Mouse (Mus musculus): Measurements from ENCODE around the gene Ppp5c. TPM values are rescaled to one million over a fixed set of nuclear protein-coding genes. Genes with fewer than 3 reads are reported as not detected.

The Ppp5c gene
- polyA plus RNA-seq, 1 experiment = 72.7 TPM

DNA sequence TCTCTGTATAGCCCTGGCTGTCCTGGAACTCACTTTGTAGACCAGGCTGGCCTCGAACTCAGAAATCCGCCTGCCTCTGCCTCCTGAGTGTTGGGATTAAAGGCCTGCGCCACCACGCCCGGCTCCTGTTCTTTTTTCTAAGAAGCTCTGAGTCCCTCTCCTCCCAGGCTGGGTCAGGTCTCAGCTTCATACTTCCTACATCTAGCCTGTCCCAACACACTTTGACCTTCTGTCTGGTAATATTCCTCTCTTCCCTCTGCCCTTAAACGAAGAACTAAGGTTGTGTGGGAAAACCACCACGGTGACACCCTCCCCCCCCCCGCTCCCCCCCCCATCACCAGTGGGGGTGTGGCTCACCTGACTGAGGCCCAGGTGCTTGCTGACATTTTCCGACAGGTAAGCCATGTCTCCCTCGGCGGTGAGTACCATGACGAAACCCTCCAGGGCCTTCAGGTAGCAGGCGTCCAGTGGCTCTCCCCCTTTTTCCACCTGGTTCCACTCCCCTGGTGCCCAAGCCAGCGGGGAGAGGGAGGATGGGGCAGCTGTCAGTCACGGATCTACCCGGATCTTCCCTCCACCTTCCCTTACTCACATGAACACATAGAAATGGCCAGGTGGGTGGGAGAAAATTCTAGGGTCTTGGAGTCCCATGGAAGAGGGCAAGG lies 26.7 kb upstream of the Ppp5c start:
- no peak for TF ChIP-seq POLR2A (IDR thresholded peaks at IDR 0.05; ENCODE audit: low read depth, low read length)
- no peak for TF ChIP-seq CTCF (IDR thresholded peaks at IDR 0.05; ENCODE audit: borderline replicate concordance, insufficient read depth, low read length)
- Histone ChIP-seq H3K4me3 (ENCODE audit: insufficient read depth, low read length) (no peak overlapping the region), H3K27ac (ENCODE audit: insufficient read depth, low read length) (no peak overlapping the region), H3K4me1 (ENCODE audit: control insufficient read depth, insufficient read depth, low read length) (0 out of 2 replicates have a peak, but pooled peaks cover 3% of the 10 kb centered on the region)

DNA sequence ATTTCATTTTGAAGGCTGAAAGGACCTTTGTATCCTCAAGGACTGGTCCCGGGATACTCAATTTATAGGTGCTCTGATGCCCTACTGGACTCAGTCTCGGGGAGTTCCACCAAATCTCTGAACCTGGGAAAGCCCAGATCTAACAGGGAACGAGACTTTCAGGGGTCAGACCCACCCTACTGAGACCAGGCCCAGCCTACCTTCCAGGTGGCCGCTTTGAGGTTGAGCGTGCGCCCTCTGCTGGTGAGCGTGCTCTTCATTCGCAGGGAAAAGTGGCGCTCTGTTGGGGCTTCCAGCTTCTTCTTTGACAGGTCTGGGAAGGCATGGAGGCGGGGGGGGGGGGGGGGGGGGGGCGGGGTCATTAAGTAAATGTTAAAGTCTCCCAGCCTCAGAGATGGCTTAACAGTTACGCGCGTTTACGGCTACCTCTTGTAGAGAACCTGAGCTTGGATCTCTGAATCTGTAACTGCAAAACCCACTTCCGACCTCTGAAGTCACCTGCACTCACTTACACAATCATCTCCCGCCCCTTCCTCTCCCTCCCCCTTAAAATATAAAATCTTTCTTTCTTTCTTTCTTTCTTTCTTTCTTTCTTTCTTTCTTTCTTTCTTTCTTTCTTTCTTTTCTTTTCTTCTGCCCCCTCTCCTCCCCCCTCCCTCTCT lies 23.3 kb upstream of the Ppp5c start:
- H3K4me3 ChIP-seq (ENCODE audit: insufficient read depth, low read length) = no peak overlapping the region
- no peak overlapping the region for H3K27ac ChIP-seq (ENCODE audit: insufficient read depth, low read length)
- no peaks in the 10 kb centered on the region for H3K4me1 ChIP-seq (ENCODE audit: control insufficient read depth, insufficient read depth, low read length)
- TF ChIP-seq POLR2A (IDR thresholded peaks at IDR 0.05; ENCODE audit: low read depth, low read length) = no peak
- TF ChIP-seq CTCF (IDR thresholded peaks at IDR 0.05; ENCODE audit: borderline replicate concordance, insufficient read depth, low read length) = peak; percentile 94

DNA sequence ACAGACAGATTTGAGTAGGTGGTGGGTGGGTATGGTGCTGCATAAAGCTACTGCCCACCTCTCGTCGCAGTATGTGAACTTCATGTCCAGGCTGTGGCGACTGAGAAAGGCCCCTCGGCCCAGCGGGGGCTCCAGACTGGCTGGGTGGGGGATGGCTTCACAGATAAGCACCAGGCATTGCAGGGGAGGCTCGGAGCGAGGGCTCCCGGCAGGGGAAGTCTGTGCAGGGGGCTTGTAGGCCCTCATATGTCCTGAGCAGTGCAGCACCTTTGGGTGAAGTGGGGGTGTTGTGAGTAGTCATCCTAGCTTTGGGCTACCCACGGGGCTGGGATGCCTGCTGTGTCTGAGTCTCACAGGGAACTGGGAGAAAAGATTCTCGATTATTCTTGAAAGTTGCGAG lies 22.8 kb upstream of the Ppp5c start:
- no peak for TF ChIP-seq CTCF (IDR thresholded peaks at IDR 0.05; ENCODE audit: borderline replicate concordance, insufficient read depth, low read length)
- no peak for TF ChIP-seq POLR2A (IDR thresholded peaks at IDR 0.05; ENCODE audit: low read depth, low read length)
- H3K27ac ChIP-seq (ENCODE audit: insufficient read depth, low read length) = no peak overlapping the region
- H3K4me3 ChIP-seq (ENCODE audit: insufficient read depth, low read length) = no peak overlapping the region
- no peaks in the 10 kb centered on the region for H3K4me1 ChIP-seq (ENCODE audit: control insufficient read depth, insufficient read depth, low read length)

DNA sequence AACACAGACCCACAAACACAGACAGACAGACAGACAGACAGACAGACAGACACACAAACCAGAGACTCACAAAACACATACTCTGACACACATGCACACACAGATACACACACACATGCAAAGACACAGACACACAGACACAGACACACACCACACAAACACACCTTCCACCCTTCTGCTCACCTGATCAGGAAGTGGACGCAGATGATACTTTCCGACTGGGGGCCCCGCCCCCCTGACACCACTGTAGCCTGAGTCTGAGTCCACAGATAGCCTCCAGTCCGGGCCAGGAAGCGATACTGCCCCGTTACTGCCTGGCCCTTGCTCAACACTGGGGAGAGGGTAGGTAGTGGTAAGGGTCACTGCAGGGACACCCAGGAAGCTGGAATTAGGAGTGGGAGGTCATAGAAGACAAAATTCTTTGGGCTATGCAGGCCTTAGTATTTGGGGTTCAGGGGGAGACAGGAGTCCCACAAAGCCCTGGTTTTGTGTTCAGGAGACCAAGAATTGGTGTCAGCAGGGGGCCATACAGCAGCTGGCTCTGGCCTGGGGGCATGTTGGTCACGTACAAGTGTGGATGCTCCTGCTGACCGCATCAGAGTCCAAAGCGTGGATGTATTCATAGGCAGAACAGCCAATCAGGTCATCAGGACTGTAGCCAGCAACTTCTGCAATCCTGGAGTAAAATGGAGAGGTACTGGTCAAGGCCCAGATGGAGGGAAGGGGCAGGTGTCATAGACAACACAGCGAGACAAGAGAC lies 20.9 kb upstream of the Ppp5c start:
- Histone ChIP-seq H3K4me3 (ENCODE audit: insufficient read depth, low read length) (no peak overlapping the region), H3K27ac (ENCODE audit: insufficient read depth, low read length) (no peak overlapping the region), H3K4me1 (ENCODE audit: control insufficient read depth, insufficient read depth, low read length) (no peaks in the 10 kb centered on the region)
- TF ChIP-seq CTCF (IDR thresholded peaks at IDR 0.05; ENCODE audit: borderline replicate concordance, insufficient read depth, low read length) (no peak), POLR2A (IDR thresholded peaks at IDR 0.05; ENCODE audit: low read depth, low read length) (no peak)

DNA sequence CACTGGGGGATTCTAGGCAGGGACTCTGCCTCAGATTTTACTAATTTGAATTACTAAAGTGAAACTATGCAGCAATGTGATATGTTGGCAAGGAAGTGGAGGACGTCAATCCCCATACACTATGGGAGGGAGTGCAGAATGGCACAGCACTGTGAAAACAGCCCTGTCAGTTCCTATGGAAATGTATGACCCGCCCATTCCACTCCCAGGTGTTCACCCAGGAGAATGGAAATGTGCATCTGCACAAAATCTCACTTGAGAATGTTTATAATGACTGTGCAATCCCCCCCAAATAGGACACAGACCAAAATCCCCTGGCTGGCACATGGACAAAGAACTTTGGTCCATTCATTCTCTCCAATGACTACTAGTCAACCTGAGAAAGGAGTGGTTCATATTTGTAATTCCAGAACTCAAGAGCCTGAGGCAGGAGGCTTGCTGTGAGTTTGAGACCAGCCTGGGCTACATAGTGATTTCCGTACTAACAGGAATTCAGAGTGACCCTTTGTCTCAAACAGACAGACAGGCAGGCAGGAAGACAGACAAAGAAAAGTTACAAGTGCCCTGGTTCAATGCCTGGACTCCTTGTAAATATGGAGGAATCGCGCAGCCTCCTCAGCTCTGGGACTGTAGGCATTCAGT lies 19.4 kb upstream of the Ppp5c start:
- TF ChIP-seq POLR2A (IDR thresholded peaks at IDR 0.05; ENCODE audit: low read depth, low read length) (no peak), CTCF (IDR thresholded peaks at IDR 0.05; ENCODE audit: borderline replicate concordance, insufficient read depth, low read length) (no peak)
- Histone ChIP-seq H3K27ac (ENCODE audit: insufficient read depth, low read length) (no peak overlapping the region), H3K4me3 (ENCODE audit: insufficient read depth, low read length) (no peak overlapping the region), H3K4me1 (ENCODE audit: control insufficient read depth, insufficient read depth, low read length) (no peaks in the 10 kb centered on the region)

DNA sequence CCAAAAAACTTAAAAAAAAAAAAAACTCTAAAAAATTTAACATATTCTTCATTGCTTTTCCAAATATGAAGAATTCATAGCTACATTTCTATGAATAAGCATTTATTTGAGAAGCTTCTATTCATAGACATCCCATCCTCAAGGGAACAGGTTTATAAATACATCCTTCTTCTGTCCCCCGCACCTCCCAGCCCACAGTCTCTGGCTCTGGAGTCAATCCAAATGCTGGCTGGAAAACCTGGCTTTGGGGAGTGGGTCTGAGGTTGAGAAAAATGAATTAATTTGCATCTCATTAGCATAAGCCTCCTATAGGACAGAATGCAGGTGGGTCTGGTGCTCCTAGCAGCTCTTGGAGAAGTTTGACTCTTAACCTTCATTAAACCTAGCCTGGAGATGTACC lies 18.0 kb upstream of the Ppp5c start:
- H3K27ac ChIP-seq (ENCODE audit: insufficient read depth, low read length) = no peak overlapping the region
- TF ChIP-seq POLR2A (IDR thresholded peaks at IDR 0.05; ENCODE audit: low read depth, low read length) (no peak), CTCF (IDR thresholded peaks at IDR 0.05; ENCODE audit: borderline replicate concordance, insufficient read depth, low read length) (no peak)
- H3K4me1 ChIP-seq (ENCODE audit: control insufficient read depth, insufficient read depth, low read length) = no peaks in the 10 kb centered on the region
- no peak overlapping the region for H3K4me3 ChIP-seq (ENCODE audit: insufficient read depth, low read length)

DNA sequence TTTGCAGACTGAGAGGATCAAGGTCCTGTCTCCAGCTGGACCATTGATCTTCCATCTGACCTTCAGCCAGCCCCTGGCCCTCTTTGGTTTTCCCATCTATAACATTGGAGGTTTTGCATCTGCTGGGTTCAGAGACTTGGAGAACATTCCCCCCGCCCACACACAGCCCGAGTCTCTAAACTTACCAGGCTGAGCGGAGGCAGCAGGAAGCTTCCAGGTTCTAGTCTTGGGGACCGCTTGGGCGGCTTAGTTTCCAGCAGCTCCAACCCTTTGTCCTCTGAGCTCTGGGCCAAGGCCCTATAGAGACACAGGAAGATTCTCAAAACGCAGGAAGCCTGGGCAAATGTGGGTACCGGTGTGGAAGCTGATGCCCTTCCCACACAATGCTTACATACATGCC lies 11.6 kb upstream of the Ppp5c start:
- no peaks in the 10 kb centered on the region; the same call in 1 of the 2 replicates for H3K4me1 ChIP-seq (ENCODE audit: control insufficient read depth, insufficient read depth, low read length)
- TF ChIP-seq POLR2A (IDR thresholded peaks at IDR 0.05; ENCODE audit: low read depth, low read length) (no peak), CTCF (IDR thresholded peaks at IDR 0.05; ENCODE audit: borderline replicate concordance, insufficient read depth, low read length) (no peak)
- H3K27ac ChIP-seq (ENCODE audit: insufficient read depth, low read length) = no peak overlapping the region
- H3K4me3 ChIP-seq (ENCODE audit: insufficient read depth, low read length) = no peak overlapping the region

DNA sequence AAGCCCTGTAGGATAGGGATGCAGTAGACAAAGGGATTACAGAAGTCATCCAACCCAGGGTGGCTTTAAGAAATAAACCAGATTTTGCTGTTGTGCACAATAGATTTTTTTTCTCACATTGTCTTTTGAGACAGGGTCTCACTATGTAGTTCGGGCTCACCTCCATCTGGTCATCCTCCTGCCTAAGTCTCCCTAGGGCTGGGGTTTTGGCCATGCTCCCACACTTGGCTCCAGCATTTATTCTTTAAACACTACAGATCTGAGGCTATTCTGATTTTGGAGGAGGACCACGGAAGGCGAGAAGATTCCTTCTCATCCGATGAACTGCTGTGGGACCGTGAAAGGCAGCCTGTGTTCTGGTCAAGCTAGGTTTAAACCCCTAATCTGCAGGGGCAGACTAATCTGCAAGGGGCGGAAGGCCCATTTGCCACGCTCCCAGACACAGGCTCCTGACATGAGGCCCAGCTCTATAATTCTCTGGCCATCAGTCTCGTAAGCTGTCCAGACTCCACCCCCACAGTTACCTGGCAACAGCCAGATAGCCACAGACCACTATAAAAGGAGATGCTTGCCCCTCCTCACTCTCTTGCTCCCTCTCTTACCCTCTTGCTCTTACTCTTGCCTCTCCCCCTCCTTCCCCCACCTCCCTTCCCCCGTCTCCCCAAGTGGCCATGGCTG lies 10.4 kb upstream of the Ppp5c start:
- H3K27ac ChIP-seq (ENCODE audit: insufficient read depth, low read length) = no peak overlapping the region
- H3K4me1 ChIP-seq (ENCODE audit: control insufficient read depth, insufficient read depth, low read length) = no peaks in the 10 kb centered on the region; the same call in 1 of the 2 replicates
- no peak for TF ChIP-seq POLR2A (IDR thresholded peaks at IDR 0.05; ENCODE audit: low read depth, low read length)
- no peak for TF ChIP-seq CTCF (IDR thresholded peaks at IDR 0.05; ENCODE audit: borderline replicate concordance, insufficient read depth, low read length)
- H3K4me3 ChIP-seq (ENCODE audit: insufficient read depth, low read length) = no peak overlapping the region

DNA sequence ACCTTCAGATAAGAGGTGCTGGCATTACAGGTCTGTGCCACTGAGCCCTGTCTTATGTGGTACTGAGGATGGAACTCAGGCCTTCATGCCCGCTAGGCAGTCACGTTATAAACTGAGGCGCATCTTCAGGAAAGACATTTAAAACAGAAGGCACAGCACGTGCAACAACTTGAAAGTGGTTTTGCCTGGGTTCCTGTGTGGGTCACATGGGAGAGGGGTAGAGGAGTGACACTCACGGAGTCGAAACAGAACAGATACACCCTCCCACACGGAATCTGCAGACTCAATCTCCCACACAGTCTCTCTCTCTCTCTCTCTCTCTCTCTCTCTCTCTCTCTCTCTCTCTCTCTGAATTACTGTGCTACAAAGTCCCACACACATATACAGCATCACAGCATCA lies 2.5 kb upstream of the Ppp5c start:
- no peak overlapping the region for H3K4me3 ChIP-seq (ENCODE audit: insufficient read depth, low read length)
- TF ChIP-seq CTCF (IDR thresholded peaks at IDR 0.05; ENCODE audit: borderline replicate concordance, insufficient read depth, low read length) = no peak
- TF ChIP-seq POLR2A (IDR thresholded peaks at IDR 0.05; ENCODE audit: low read depth, low read length) = no peak
- no peaks in the 10 kb centered on the region for H3K4me1 ChIP-seq (ENCODE audit: control insufficient read depth, insufficient read depth, low read length)
- no peak overlapping the region for H3K27ac ChIP-seq (ENCODE audit: insufficient read depth, low read length)
